Mouse (Mus musculus) testis, postnatal 10 days (tissue): ENCODE measurements around the gene Avil.

Experiments used
- DNase-seq: peaks from one replicate; pipeline ENCODE4 v3.0.0; 2021; ENCODE audit warnings: low spot score

The Avil gene

DNA sequence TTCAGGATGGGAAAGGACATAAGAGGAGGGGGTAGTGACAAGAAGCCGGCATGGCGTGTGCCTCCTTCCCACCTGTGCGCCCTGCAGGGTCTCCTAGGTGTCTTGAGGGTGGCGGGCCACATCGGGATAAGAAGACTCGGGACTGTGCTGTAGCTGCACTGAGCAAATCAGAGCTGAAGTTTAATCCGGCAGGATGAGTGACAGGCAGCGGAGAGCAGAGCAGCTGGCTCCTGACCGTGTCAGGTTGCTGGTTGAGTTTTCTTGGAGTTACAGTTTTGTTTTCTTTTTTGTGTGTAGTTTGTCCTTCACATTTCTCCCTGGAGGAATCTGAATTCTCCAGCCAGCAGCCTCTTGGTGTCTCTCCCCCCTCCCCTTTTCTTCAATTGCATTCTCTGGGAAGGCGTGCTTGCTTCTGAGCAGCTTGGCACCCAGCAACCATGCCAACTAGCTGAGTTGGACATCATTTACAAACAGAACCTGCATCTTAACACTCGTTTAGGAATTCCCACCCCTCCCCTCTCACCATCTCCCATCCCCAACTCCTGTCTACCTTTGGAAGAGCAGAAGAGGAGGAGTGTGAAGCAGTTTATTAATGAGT is 19.5 kb upstream of the Avil start:
- DNase-seq: no peak

DNA sequence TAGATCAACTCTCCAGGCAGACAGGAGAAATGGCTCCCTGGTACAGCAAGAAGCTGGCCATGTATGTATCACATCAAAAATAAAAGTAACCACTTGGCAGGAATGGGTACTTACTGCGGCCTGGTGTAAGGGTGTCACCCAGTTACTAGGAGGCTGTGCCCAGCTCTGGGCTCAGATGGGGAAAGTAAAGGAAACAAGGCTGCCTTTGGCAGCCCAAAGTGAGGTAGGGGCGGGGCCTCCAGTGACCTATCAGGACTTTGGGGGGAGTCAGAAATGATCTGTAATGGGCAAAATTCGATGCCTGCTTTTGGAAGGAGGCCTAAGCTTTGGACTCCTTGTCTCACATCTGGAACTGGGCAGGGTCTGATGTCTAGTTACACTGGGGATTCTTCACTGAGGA is 18.8 kb upstream of the Avil start:
- no peak for DNase-seq

DNA sequence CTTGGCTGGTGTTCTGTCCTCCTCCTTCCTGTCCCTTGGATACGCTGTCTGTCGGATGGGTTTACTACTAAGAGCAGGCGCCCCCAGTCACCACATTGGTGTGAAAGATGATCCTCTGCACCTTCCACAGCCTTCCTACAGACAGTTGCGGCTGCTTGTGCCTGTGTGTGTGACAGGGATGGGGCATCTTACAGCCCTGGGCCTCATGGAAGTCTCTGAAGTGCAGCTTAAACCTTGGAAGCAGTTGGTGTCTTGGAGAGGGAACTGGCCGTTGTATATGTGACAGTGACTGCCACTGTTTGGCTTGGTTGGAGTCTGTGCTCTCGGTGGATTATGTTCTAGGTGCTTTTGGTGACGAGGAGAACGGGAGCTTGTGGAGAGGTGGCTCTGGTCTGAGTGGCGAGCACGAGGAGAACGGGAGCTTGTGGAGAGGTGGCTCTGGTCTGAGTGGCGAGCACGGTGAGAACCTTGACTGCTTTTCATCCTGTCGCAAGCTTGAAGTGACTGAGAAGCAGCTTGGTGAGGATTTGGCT is 17.2 kb upstream of the Avil start:
- no peak for DNase-seq

DNA sequence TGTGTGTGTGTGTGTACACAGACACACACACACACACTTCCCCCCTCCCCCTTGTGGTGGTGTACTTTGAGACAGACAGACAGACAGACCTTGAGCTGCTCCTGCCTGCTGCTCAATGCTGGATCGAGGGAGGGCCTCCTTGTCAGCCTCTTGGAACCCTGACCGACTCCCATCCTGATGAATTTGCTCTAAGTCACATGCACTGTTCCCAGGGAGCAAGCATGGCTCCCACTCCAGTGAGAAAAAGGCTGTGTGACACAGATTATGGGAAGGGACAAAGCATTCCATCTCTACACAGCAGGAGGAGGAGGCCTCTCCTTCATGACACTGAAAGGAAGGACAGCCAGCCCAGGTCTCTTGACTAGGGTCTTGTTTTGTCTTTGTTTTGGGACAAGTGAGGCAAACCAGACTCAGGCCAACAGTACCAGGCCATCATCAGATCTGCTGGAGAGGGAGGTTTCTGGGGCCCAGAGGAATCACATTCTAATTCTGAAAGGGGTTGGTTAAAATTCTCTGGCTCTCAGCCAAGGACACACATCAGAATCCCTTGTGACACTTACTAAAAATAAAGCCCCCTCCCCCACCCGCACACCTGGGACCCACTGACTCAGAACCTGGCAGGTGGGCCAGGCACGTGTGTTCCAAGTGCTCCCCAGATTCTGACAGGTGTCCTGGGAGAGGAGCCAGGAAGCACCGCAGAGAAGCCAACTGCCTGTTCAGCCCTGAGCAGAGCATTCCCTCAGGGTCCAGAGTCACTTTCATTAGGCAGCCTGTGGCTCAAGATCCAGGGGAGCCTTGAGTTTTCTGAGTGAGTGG is 16.1 kb upstream of the Avil start:
- no peak for DNase-seq

DNA sequence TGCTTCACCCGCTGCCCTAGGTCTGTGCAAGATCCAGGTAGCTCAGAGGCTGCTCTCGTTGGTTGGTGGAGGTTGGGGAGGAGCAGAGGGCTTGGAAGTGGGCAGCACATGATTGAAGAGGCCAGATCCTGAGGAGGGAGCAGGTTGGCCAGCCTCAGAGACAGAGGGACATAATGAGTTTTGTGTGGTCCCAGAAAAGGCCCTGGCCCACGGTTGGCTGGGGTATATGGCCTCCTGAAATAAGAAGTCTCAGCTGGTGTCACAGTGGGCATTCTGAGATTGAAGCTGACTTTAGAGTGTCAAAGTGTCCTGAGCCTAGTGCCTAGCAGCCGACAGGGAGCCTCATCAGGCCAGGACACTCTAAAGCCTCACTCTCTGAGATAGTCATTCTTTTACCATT is 15.4 kb upstream of the Avil start:
- DNase-seq: no peak

DNA sequence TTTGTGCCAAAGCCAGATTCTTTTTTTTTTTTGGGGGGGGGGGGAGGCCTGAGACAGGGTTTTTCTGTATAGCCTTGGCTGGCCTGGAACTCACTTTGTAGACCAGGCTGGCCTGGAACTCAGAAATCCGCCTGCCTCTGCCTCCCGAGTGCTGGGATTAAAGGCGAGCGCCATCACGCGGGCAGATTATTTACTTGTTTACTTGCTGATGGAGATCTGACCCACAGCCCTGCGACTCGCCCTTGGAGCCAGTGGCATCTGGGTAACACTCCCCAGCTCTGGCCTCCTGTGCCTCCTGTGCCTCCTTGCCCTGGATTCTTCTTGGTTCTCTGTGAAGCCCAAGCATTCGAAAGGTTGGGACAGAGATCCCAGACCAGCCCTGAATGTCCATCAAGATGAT is 14.9 kb upstream of the Avil start:
- no peak for DNase-seq

DNA sequence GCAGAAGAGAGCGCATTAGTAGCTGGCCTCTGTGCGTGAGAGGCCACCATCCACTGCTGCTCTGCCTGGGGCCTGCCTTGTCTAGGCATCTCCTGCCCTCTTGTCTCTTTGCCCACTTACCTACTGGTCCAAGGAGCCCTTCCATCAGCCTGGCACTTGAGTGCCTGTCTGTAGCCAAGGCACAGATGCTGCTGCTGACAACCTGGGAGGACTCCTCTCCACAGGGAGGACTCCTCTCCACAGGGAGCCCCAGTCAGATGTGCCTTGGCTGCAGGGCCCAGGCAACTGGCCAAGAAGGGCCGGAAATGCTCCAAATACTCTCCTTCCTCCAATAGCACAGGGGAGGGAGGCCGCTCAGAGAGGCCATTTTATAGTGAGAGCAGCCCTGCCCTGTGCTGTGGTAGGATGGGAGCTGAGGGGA is 14.0 kb upstream of the Avil start:
- DNase-seq: peak; percentile 85

DNA sequence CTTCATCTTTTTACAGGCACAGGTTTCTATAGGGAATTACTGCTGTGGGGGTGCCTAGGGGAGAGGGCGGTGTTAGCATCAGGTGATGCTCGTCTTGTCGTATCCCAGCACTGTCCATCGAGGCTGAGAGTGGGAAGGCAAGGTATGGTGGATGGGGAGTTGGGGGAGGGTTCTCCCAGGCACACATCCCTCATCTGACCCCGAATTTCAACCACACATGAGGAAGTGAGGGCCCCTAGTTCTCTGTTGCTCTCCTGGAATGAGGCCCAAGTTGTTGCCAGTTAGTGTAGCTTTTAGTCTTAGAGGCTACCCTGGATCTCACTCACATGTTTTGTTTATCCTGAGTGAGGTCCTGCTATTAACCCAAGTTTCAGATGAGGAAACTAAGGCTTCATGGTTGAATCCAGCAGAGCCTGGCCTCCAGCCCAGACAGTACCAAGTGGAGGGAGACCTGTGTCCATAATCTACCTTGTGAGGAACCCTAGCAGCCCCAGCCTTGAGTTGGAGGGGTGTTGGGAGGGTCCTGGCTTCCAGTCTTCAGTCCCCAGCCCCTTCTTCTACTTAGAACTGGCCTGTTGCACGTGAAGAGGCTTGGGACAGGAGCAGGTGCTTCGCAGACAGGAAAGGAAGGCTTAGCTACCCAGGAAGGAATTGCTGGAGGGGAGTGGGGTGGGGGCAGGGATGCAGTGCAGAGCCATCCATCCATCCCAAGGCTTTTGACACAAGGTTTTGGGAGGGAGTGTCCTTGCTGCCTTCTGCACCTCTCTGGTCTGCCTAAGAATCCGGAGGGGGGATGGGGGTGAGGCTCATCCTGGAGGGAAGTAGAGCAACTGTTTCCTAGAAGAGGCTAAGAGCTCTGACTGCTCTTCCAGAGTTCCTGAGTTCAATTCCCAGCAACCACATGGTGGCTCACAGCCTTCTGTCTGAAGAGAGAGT is 13.1 kb upstream of the Avil start:
- DNase-seq: no peak

DNA sequence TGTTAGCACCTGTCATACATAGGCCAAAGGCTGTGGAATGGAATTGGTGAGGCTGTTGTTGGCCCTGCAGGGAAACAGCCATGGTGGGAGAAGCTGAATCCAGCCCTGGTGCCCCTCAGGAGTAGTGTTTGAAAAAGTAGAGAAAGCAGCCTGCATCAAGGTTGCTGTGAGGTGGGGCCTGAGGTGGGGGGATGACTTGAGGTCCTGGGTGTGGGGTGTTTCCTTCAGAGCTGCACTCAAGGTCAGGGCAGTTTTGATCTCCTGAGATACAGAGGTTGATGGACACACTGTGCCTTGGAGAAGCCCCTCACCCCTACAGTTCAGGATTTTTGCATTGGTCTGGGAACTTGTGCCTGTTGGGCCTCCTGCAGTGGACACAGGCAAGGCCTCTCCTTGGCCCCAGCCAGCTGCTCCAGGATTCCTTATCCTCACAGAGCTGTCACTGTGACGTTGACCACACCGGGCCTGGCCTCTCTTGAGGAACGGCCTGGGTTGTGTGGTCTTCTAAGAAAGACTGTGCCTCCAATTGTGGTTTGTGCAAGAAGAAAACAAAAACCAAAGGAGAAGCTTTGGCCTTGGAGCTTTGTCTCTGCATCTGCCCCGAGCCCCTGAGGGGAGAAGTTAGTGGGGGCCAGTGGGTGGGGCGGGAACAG is 11.9 kb upstream of the Avil start:
- DNase-seq: no peak

DNA sequence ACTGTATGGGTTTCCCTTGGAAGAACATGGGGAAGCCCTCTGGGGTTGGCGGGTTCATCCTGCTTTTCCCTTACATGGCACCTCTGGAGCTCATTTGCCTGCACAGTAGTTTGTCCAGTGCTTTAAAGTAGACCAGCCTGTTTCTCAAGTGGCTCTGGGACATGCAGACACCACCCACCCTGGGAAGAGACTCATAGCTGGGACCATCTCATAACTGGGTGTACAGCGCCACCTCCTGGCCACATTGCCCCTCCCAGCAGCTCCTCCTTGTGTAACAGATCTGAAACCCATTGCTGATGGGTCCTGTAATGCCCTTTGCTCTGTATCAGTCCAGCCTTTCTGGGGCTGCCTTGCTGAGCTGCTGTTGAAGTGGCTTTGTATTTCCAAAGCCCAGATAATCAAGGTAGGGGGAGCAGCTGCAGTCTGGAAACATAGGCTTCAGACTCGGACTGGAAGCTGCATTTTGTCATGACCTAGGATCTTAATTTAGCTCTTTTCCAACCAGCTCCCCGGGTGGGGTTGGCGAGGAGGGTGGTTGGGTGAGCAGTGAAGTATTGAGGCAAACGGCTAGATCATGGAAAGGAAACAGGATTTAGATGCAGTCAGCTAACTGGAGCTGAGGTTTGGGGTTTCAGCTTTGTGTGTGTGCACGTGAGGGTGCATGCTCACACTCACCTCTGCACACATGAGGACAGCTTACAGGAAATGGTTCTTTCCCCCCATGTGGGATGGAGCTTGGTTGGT is 10.0 kb upstream of the Avil start:
- DNase-seq: peak; percentile 94

DNA sequence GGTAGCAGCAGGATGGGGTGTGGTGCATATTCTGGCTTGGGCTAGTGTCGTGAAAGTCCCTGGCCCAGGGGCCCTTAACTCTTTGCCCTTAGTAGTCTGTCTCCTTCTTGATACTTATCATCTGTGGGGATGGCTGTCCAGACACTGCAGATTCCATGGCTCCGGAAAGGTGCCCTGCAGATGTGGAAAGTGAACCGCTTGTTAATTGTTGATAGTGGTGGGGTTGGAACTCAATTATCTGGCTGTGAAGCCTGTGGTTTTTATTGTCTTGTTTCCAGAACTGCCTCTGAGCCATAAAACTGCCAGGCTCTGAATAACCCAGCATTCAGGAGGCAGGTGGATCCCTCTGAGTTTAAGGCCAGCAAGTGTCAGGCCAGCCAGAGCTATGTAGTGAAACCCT is 8.8 kb upstream of the Avil start:
- no peak for DNase-seq

DNA sequence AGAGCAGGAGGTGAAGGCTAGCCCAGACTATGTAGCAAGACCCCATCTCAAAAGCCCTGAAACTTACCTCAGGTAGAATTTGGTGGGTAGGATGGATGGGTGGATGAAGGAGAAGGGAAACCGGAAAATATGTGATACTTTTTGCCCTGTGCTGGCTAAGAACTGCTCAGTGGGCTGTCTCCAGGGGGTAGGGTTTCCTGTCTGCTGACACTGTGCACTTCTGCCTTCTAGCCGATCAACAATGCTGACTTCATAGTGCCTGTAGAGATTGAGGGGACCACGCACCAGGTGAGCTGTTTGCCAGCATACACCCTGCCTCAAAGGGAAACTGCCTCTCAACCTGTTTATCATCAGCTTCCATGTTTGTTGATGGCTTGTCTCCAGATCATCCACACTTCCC is 6.9 kb upstream of the Avil start:
- no peak for DNase-seq

DNA sequence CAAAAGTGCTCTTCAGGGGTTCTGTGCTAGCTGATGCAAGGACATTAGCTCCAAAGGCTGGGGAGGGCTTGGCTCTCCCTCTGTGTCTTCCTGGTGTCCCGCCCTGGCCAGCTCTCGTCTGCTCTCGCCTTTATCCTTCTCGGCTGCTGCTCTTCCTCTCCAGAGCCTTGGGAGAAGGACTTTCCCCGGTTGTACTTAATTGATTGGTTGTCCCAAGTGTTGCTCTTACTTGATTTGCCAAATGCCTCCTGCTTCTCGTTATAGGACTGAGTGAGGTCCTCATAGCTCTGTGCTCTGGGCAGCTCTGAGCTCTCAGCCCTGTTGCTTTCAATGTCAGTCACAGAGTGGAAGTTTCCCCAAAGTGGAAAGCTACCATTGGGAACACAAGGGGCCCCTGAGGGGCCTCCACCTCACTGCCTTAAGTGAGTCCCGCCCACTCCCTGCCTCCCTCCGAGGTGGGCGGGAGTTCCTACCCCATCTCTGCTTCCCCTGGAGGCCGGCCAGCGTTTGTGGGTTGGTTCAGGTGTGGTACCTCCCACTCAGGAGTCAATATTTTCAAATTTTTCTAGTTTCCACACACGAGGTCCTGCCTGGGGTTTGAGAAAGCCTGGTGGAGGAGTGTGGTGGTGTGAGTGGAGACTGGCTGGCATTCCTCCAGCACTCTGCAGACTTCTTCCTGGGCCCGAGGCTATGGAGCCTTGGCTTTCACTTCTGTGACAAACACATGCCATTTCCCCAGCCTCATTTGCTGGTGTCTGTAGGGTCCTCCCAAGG is 3.0 kb upstream of the Avil start:
- DNase-seq: no peak

DNA sequence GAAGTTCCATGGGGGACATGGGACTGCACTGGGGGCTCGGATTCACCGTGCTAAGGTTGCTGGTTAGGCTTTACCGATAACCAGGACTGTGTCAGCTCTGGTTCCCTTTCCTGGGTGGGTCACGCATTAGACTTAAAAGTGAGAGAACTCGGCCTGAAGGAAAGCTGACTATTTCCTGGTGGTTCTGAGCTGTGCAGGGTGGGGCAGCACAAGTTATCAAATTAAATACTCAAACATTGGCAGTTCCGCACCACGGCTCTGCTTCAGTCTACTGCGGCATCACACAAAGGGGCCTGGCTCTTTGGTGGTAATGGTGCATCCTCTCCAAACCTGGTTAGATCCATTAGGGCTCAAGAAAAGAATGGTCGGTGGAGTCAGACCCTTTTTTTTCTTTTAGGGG is 788 bp downstream of the Avil start:
- no peak for DNase-seq

DNA sequence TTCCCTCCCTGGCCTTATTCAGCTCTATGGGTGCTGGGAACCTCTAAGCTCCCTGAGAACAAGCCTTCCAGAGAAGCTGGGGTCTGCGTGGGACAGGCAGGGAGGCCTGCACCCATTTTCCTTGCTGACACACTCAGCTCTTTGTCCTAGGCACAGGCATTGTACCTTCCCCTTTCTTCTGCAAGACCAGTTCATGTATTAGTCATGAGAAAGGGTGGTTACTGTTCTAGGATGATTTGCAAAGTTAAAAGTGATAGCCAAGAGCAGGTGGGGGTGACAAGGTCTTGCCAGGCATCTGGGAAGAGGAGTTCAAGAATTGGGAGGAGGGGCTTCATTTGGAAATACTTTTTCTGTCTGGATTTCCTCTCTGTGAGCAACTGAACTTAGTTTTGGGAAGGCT is 1.5 kb downstream of the Avil start:
- no peak for DNase-seq

DNA sequence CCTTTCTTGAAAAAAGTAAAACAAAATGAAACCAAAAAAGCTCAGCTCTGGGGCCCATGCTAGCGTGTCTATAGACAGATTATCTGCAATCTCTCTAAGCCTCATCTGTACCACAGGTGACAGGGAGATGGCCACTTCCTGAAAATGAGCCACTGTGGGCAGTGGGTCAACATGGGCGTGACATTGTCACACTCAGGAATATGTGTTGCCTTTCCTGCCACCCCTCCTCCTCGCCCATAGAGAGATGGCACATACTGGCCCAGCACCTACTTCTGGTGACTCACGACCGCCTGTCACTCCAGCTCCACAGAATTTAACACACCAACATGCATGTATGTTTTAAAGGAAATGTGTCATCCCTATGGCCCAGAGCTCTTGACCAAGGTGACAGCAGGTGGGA is 2.3 kb downstream of the Avil start:
- DNase-seq: no peak

DNA sequence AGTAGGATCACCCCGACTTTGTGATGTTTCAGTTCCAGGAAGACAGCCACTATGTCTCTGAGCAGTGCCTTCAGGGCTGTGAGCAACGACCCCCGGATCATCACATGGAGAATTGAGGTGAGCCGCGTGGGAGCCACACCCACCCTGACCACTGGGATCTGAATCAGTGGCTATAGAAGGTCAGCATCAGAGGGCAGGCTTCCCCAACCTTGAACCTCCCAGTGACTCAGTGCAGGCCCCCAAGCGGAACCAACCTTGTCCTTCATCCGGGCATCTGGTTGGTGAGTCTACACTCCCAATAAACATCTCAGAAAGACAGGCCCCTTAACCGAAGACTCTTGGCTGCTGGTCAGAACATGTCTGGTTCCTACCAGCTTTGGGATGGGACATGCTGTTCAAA is 2.8 kb downstream of the Avil start:
- no peak for DNase-seq

DNA sequence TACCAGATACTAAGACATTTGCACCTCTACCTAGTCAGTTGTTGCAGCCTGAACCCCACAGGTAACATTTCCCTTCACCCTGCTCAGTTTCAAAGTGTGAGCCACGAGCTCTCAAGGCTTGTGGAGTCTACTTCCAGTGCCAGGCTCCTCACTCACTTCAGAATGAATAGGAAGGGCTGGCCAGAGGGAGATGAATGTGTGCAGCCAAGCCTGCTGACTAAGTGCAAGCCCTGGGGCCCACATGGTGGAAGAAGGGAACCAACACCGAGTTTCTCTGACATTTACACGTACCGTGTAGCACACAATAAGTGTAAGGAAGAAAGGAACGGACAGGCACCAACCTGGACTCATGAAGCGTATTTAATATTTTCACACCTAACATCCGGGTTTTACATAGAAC is 3.3 kb downstream of the Avil start:
- DNase-seq: no peak

DNA sequence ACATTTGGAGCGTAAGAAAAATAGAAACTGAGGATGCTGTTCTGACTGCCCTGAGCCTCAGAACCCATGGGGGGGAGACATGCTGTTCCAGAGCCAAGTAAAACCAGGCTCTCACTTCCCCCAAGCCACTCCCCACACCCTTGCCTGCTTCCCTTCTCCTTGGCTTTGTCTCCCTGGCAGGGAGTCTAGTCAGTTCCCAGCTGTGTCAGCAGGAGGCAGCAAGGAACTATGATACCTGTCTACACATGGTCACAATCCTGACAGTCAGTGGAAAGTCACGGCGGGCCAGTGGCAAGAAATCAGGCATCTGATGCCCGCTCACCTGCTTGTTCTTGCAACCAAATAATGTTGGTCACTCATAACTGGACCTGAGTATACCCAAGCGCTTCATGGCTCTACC is 16.0 kb downstream of the Avil start:
- DNase-seq: no peak

DNA sequence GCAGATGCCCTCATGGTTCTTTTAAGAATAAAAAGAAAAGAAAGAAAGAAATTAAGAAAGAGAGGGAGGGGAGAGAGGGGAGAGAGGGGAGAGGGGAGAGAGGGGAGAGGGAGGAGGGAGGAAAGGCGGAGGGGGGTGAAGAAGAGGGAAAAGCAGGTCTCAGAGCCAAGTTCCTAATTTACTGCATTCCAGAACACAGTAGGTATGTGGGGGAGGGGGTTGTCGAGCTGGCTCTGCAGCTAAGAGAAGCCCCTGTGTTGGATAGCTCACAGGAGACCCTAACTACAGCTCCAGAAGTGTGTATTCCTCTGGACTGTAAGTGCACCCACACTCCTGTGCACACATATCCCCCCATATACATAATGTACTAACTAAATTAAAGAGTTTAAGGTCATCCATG is 16.6 kb downstream of the Avil start:
- no peak for DNase-seq

DNA sequence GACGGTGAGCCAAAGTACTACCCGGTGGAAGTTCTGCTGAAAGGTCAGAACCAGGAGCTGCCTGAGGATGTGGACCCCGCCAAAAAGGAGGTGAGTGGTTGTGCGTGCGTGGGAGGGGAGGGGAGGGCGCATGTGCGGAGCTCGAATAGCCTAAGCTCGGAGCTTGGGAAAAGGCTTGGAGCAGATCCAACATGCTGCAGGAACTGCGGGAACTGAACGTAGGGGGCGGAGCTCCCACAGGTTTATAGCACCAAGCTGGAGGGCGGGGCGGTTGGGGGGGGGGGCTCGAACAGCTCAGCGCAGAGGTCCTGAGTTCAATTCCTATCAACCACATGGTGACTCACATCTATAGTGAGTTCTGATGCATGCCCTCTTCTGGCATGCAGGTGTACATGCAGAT is 17.9 kb downstream of the Avil start:
- no peak for DNase-seq
